32 mouse cellular contexts compared by ENCODE assay signal in the genomic region with DNA sequence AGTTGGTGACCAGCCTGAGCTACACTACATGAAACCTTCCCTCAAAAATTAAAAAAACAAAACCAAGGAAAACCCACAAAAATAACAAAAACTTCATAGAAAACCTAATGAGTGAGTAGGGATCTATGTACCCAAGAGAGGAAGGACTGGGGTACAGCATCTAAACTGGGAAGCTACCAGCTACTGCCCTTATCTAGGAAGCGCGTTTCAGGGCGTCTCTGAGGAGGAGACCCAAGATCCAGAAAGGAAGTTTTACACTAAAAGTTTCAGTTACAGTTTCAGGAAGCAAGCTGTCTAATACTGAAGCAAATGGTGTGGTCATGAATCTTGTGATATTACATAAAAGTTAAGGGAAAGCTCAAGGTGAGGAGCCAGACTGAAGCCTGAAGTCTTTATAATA. TPM values are rescaled to one million over a fixed set of nuclear protein-coding genes. Genes with fewer than 3 reads are reported as not detected.
"Had no signal": no experiment of that assay in that cellular context is flagged by ENCODE, and none has a peak within 500 bp of the region (broad histone marks: within the 10 kb centered on the region; RNA-seq: fewer than 3 reads in every experiment).

No protein-coding gene starts in this region.

- H3K9ac ChIP-seq: heart, embryonic 13.5 days; heart, embryonic 15.5 days; hindbrain, embryonic 12.5 days; hindbrain, embryonic 14.5 days; intestine, embryonic 15.5 days; kidney, embryonic 15.5 days; limb, embryonic 12.5 days had no signal

- H3K9me3 ChIP-seq: heart, embryonic 13.5 days; heart, embryonic 15.5 days; hindbrain, embryonic 12.5 days; intestine, embryonic 15.5 days; kidney, embryonic 15.5 days; limb, embryonic 10.5 days; limb, embryonic 12.5 days had no signal

- ATAC-seq: hindbrain, embryonic 16.5 days; inflammation-experienced regulatory T-cells, adult 6 months; intestine, postnatal 0 days had no signal

- H3K4me1 ChIP-seq: hindbrain, embryonic 12.5 days; limb, embryonic 10.5 days; limb, embryonic 12.5 days had no signal

- DNase-seq: gastrocnemius, adult 2 months; gastrocnemius, postnatal 10 days; gastrocnemius, postnatal 25 days; heart, adult 11 months; heart, adult 2 months; heart, postnatal 36 days; kidney, adult 2 months; kidney, adult 9 months; kidney, postnatal 25 days; kidney, postnatal 4 days; liver had no signal

- H3K36me3 ChIP-seq: heart, embryonic 13.5 days; heart, embryonic 15.5 days; hindbrain, embryonic 12.5 days; intestine, embryonic 15.5 days; limb, embryonic 10.5 days; limb, embryonic 12.5 days had no signal

- H3K4me3 ChIP-seq: gastrocnemius, adult 2 months; heart, adult 2 months; heart, embryonic 13.5 days; heart, embryonic 15.5 days; hindbrain, embryonic 12.5 days; intestine, embryonic 15.5 days; kidney, embryonic 15.5 days; layer of hippocampus, adult 2 months; left cerebral cortex, adult 2 months; limb, embryonic 10.5 days; limb, embryonic 12.5 days had no signal

- H3K27me3 ChIP-seq: heart, embryonic 13.5 days; heart, embryonic 15.5 days; hindbrain, embryonic 12.5 days; intestine, embryonic 15.5 days; kidney, embryonic 15.5 days; limb, embryonic 12.5 days had no signal

- H3K27ac ChIP-seq: gastrocnemius, adult 2 months; heart, adult 2 months; heart, embryonic 13.5 days; heart, embryonic 15.5 days; hindbrain, embryonic 12.5 days; hindbrain, embryonic 14.5 days; intestine, embryonic 15.5 days; kidney, embryonic 15.5 days; kidney, postnatal 0 days; layer of hippocampus, adult 2 months; left cerebral cortex, adult 2 months; limb, embryonic 10.5 days; limb, embryonic 12.5 days had no signal

RNA-seq across cellular contexts. Expression of gene Ttll10, which starts 9.4 kb away (rescaled TPM):
- total RNA-seq: gastrocnemius, adult 2 months; gastrocnemius, postnatal 10 days; gastrocnemius, postnatal 25 days; gastrocnemius, postnatal 4 days; heart, adult 2 months; heart, postnatal 14 days; heart, postnatal 36 days; left cerebral cortex, postnatal 14 days; left cerebral cortex, postnatal 36 days had no signal
- polyA plus RNA-seq: heart, postnatal 0 days; hindbrain, embryonic 16.5 days had no signal

RNA-seq across cellular contexts. Expression of gene Tnfrsf18, which starts 23.8 kb away (rescaled TPM):
- total RNA-seq: gastrocnemius, adult 2 months; gastrocnemius, postnatal 25 days; heart, postnatal 36 days; layer of hippocampus, adult 2 months; layer of hippocampus, postnatal 10 days; layer of hippocampus, postnatal 25 days; left cerebral cortex, adult 2 months; left cerebral cortex, postnatal 36 days had no signal

RNA-seq across cellular contexts. Expression of gene Tnfrsf4, which starts 36.1 kb away (rescaled TPM):
- total RNA-seq: heart, adult 2 months had no signal
- polyA plus RNA-seq: hindbrain, embryonic 16.5 days had no signal
